Mouse (Mus musculus) ES-E14 (cell line): ENCODE results near the gene Lrrc46.

ENCODE experiments used
- CHD2 ChIP-seq: IDR thresholded peaks from 2 replicates; pipeline ENCODE4 v1.6.1; 2014; ENCODE audit warnings: mild to moderate bottlenecking, low read depth, low read length, inconsistent platforms
- HCFC1 ChIP-seq: IDR thresholded peaks from 2 replicates; pipeline ENCODE4 v1.6.1; 2012; ENCODE audit warnings: low read length, inconsistent platforms, borderline replicate concordance; ENCODE audit not compliant: insufficient read depth
- MAFK ChIP-seq: IDR thresholded peaks from 2 replicates; pipeline ENCODE4 v1.6.1; 2014; ENCODE audit warnings: mild to moderate bottlenecking, low read depth, low read length, inconsistent platforms; ENCODE audit not compliant: insufficient read depth
- ZC3H11A ChIP-seq: IDR thresholded peaks from 2 replicates; pipeline ENCODE4 v1.6.1; 2012; ENCODE audit warnings: low read depth, mild to moderate bottlenecking, inconsistent platforms, low read length, borderline replicate concordance
- ZNF384 ChIP-seq: IDR thresholded peaks from 2 replicates; pipeline ENCODE4 v1.6.1; 2012; ENCODE audit warnings: low read depth, low read length, inconsistent platforms

GRCm38 (mm10) chr11:97048090-97048650 lies 7.0 kb upstream of the Lrrc46 start:
- no peak for TF ChIP-seq ZC3H11A
- no peak for TF ChIP-seq HCFC1
- TF ChIP-seq CHD2 = no peak
- TF ChIP-seq ZNF384 = no peak
- no peak for TF ChIP-seq MAFK
